Mouse (Mus musculus) liver, postnatal 0 days (tissue): ENCODE results near the gene Plcxd1. TPM values are rescaled to one million over a fixed set of nuclear protein-coding genes. Genes with fewer than 3 reads are reported as not detected.
"Not testable (repeated sequence)": the region's sequence is repeated elsewhere in the genome, so short reads cannot be mapped to it uniquely, and the experiment has no call there.

ENCODE experiments used
- ATAC-seq: fragments of 200-750 bp; cut with Nextera tagmentation; 2 replicates; pipeline ENCODE4 v1.8.0; 2017; ENCODE audit warnings: mild to moderate bottlenecking, moderate library complexity
- DNase-seq: peaks from one replicate; pipeline ENCODE4 v3.0.0-alpha.2; 2016
- H3K27ac ChIP-seq: fragments of 300-500 bp; sonication (generic); 2 replicates; pipeline ENCODE4 v1.5.1; 2014; ENCODE audit warnings: antibody characterized with exemption, moderate library complexity, mild to moderate bottlenecking, low read depth
- H3K27me3 ChIP-seq: fragments of 300-500 bp; sonication (generic); 2 replicates; pipeline ENCODE4 v1.6.1; 2014; ENCODE audit warnings: low read length, control low read depth, mixed read lengths; ENCODE audit not compliant: insufficient read depth
- H3K36me3 ChIP-seq: fragments of 300-500 bp; sonication (generic); replicated peaks from 2 replicates; pipeline ENCODE4 v1.6.1; 2014; ENCODE audit warnings: mild to moderate bottlenecking, control low read depth, low read length, moderate library complexity, mixed read lengths; ENCODE audit not compliant: insufficient read depth
- H3K4me1 ChIP-seq: fragments of 300-500 bp; sonication (generic); 2 replicates; pipeline ENCODE4 v1.6.1; 2014; ENCODE audit warnings: antibody characterized with exemption, mild to moderate bottlenecking, control low read depth; ENCODE audit not compliant: insufficient read depth
- H3K4me2 ChIP-seq: fragments of 300-500 bp; sonication (generic); 2 replicates; pipeline ENCODE4 v1.6.1; 2014; ENCODE audit warnings: low read depth, mild to moderate bottlenecking, low read length, moderate library complexity, mixed read lengths
- H3K4me3 ChIP-seq: fragments of 300-500 bp; sonication (generic); 2 replicates; pipeline ENCODE4 v1.5.1; 2014; ENCODE audit warnings: low read depth, low read length
- H3K9ac ChIP-seq: fragments of 300-500 bp; sonication (generic); replicated peaks from 2 replicates; pipeline ENCODE4 v1.6.1; 2014; ENCODE audit warnings: mild to moderate bottlenecking, moderate library complexity
- H3K9me3 ChIP-seq: fragments of 300-500 bp; sonication (generic); 2 replicates; pipeline ENCODE4 v1.6.1; 2016; ENCODE audit warnings: mild to moderate bottlenecking, control low read depth, low read length, mixed read lengths
- CTCF ChIP-seq: sonication (generic); IDR thresholded peaks from 2 replicates; pipeline ENCODE4 v1.5.1; 2016; ENCODE audit warnings: antibody characterized with exemption, low read depth
- EP300 ChIP-seq: IDR thresholded peaks from 2 replicates; pipeline ENCODE4 v1.6.1; 2016; ENCODE audit warnings: antibody characterized with exemption, low read depth, mild to moderate bottlenecking
- WGBS: fragments of 180-500 bp; shearing (Covaris S2); extraction: QIAGEN DNeasy Blood & Tissue Kit; methylation state at CpG from one replicate; pipeline ENCODE4 v1.1.7; 2014; ENCODE audit not compliant: insufficient replicate concordance; 5-methylcytosine and 5-hydroxymethylcytosine counted together
- polyA plus RNA-seq: library from polyadenylated mRNA; unstranded; fragments of >200 nt; fragmentation: Nextera tagmentation; extraction: Ambion mirVana; gene quantifications from 2 replicates; pipeline ENCODE4 v1.2.1, GENCODE M21; 2015

Plcxd1 gene
- polyA plus RNA-seq = 0.32 and 0.48 TPM in 2 replicates

- Histone ChIP-seq H3K27me3 (no peaks in the 10 kb centered on the region; the same call in 1 of the 2 replicates), H3K4me1 (peaks cover 21% of the 10 kb centered on the region), H3K9ac (no peak within 1 kb of the TSS), H3K27ac (no peak within 1 kb of the TSS), H3K4me3 (peak within 1 kb of the TSS; percentile 34), H3K4me2 (peak within 1 kb of the TSS; percentile 70), H3K36me3 (peaks cover 20% of the 10 kb centered on the region), H3K9me3 (no peaks in the 10 kb centered on the region)
- 21% methylated on average over 25 of the region's 25 CpGs for WGBS
- DNase-seq (peak; percentile 42), ATAC-seq (peak; percentile 26; the same call in 1 of the 2 replicates)
- peak; percentile 13; the same call in 1 of the 2 replicates for TF ChIP-seq CTCF
- no peak for TF ChIP-seq EP300
Measured at GRCm38 (mm10) chr5:110099656-110100580, at the start of gene Plcxd1. TSS of gene Plcxd1 (plus strand) at chr5:110099969.

GRCm38 (mm10) chr5:110057637-110058408 is 41.9 kb upstream of the Plcxd1 start:
- H3K9ac ChIP-seq = peak overlapping the region; percentile 71

GRCm38 (mm10) chr5:110072413-110072812 is 27.4 kb upstream of the Plcxd1 start, which contains the start of gene Gm17655:
TSS of gene Gm17655 (minus strand) at chr5:110072513.
- H3K4me1 ChIP-seq, ATAC-seq, H3K9ac ChIP-seq, H3K4me2 ChIP-seq, H3K36me3 ChIP-seq, DNase-seq, H3K27me3 ChIP-seq, H3K27ac ChIP-seq, H3K4me3 ChIP-seq: not testable (repeated sequence)
- WGBS = 68% methylated on average over 2 of the region's 2 CpGs
- H3K9me3 ChIP-seq = peaks cover 11% of the 10 kb centered on the region

More at GRCm38 (mm10) chr5:110057637-110058408, 41.9 kb upstream of the Plcxd1 start:
- H3K27me3 ChIP-seq = no peaks in the 10 kb centered on the region
- H3K4me2 ChIP-seq = peak overlapping the region; percentile 68
- peak overlapping the region; percentile 57; the same call in 1 of the 2 replicates for H3K27ac ChIP-seq
- H3K36me3 ChIP-seq = no peaks in the 10 kb centered on the region
- H3K4me3 ChIP-seq = peak overlapping the region; percentile 78
- DNase-seq (peak; percentile 81), ATAC-seq (peak; percentile 99)
- WGBS = under 1% methylated on average over 19 of the region's 19 CpGs
- TF ChIP-seq EP300 = no peak
- TF ChIP-seq CTCF = no peak
- H3K4me1 ChIP-seq = peaks cover 5% of the 10 kb centered on the region
- peaks cover 2% of the 10 kb centered on the region; the same call in 1 of the 2 replicates for H3K9me3 ChIP-seq

- Histone ChIP-seq H3K36me3 (no peaks in the 10 kb centered on the region; the same call in 1 of the 2 replicates), H3K9ac (no peak overlapping the region), H3K27ac (no peak overlapping the region), H3K9me3 (peaks cover 14% of the 10 kb centered on the region; the same call in 1 of the 2 replicates), H3K4me2 (no peak overlapping the region), H3K4me1 (no peaks in the 10 kb centered on the region), H3K4me3 (no peak overlapping the region), H3K27me3 (no peaks in the 10 kb centered on the region)
- no peak for TF ChIP-seq CTCF
- TF ChIP-seq EP300 = no peak
- WGBS = 67% methylated on average over 4 of the region's 4 CpGs
- no peak for DNase-seq
- ATAC-seq = no peak
Measured at GRCm38 (mm10) chr5:110082961-110083360, 16.8 kb upstream of the Plcxd1 start.

GRCm38 (mm10) chr5:110086161-110086866 is 13.5 kb upstream of the Plcxd1 start:
- WGBS = 57% methylated on average over 14 of the region's 14 CpGs
- DNase-seq = no peak
- H3K9ac ChIP-seq = no peak overlapping the region
- H3K27me3 ChIP-seq = no peaks in the 10 kb centered on the region
- no peaks in the 10 kb centered on the region for H3K4me1 ChIP-seq
- no peak overlapping the region for H3K27ac ChIP-seq
- no peak overlapping the region for H3K4me3 ChIP-seq
- no peak for TF ChIP-seq EP300
- no peak for TF ChIP-seq CTCF
- H3K36me3 ChIP-seq = no peaks in the 10 kb centered on the region
- no peak for ATAC-seq
- no peaks in the 10 kb centered on the region for H3K9me3 ChIP-seq
- H3K4me2 ChIP-seq = no peak overlapping the region
